Mouse (Mus musculus) hindbrain, embryonic 10.5 days (tissue): ENCODE results near the gene Ankrd39. TPM values are rescaled to one million over a fixed set of nuclear protein-coding genes. Genes with fewer than 3 reads are reported as not detected.

ENCODE experiments used
- DNase-seq: peaks from one replicate; pipeline ENCODE4 v3.0.0-alpha.2; 2017; ENCODE audit warnings: low spot score
- H3K27ac ChIP-seq: fragments of 300-500 bp; sonication (generic); 2 replicates; pipeline ENCODE4 v1.5.1; 2016; ENCODE audit warnings: mild to moderate bottlenecking, moderate library complexity
- H3K27me3 ChIP-seq: fragments of 300-500 bp; sonication (generic); 2 replicates; pipeline ENCODE4 v1.6.1; 2016; ENCODE audit warnings: mild to moderate bottlenecking; ENCODE audit not compliant: poor library complexity, insufficient read depth, severe bottlenecking
- H3K36me3 ChIP-seq: fragments of 300-500 bp; sonication (generic); 2 replicates; pipeline ENCODE4 v1.6.1; 2016; ENCODE audit warnings: mild to moderate bottlenecking, moderate library complexity
- H3K4me1 ChIP-seq: fragments of 300-500 bp; sonication (generic); replicated peaks from 2 replicates; pipeline ENCODE4 v1.6.1; 2016; ENCODE audit warnings: mild to moderate bottlenecking
- H3K4me3 ChIP-seq: fragments of 300-500 bp; sonication (generic); 2 replicates; pipeline ENCODE4 v1.5.1; 2016; ENCODE audit warnings: mild to moderate bottlenecking, moderate library complexity
- H3K9me3 ChIP-seq: fragments of 300-500 bp; sonication (generic); 2 replicates; pipeline ENCODE4 v1.6.1; 2016; ENCODE audit warnings: mild to moderate bottlenecking, moderate library complexity
- WGBS: fragments of 180-500 bp; shearing (Covaris S2); methylation state at CpG from one replicate; pipeline ENCODE4 v1.1.7; 2016; 5-methylcytosine and 5-hydroxymethylcytosine counted together
- polyA plus RNA-seq: library from polyadenylated mRNA; unstranded; fragments of >200 nt; fragmentation: Nextera tagmentation; extraction: Ambion mirVana; gene quantifications from 2 replicates; pipeline ENCODE4 v1.2.1, GENCODE M21; 2016

The Ankrd39 gene
- polyA plus RNA-seq, 1 experiment from 2014 or later, result 16.9 TPM

DNA sequence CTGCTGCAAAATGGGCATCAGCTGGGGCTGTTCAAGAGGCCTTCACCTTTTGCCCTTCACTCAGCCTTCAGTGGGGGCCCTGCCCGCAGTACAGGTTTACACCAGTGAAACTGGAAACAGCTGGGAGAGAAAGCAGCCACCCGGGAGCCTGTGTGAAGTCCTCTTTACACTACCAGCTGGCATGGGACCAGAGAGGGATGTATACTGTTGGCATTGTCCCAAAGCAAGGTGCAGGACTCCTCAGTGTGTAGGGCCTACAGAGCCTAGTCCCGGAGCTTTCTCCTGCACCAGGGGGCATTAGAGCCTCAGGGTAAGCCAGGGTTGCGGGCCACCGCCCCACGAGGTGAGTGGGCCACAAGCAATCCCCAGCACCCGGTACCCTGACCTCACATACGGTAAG, 16.8 kb downstream of the Ankrd39 start:
- DNase-seq, result no peak
- no peak overlapping the region; the same call in 1 of the 2 replicates for H3K27ac ChIP-seq

GRCm38 (mm10) chr1:36529875-36530274, 17.4 kb downstream of the Ankrd39 start:
- DNase-seq, result no peak
- Histone ChIP-seq H3K4me1 (0 out of 2 replicates have a peak, but pooled peaks cover 3% of the 10 kb centered on the region), H3K27ac (no peak overlapping the region), H3K36me3 (peaks cover 46% of the 10 kb centered on the region), H3K9me3 (no peaks in the 10 kb centered on the region), H3K4me3 (no peak overlapping the region), H3K27me3 (no peaks in the 10 kb centered on the region)
- 97% methylated on average over 4 of the region's 4 CpGs for WGBS

More for the DNA sequence above, 16.8 kb downstream of the Ankrd39 start:
- Histone ChIP-seq H3K36me3 (peaks cover 40% of the 10 kb centered on the region), H3K4me3 (no peak overlapping the region), H3K9me3 (no peaks in the 10 kb centered on the region), H3K4me1 (0 out of 2 replicates have a peak, but pooled peaks cover 3% of the 10 kb centered on the region), H3K27me3 (no peaks in the 10 kb centered on the region)
- whole genome bisulfite sequencing, result 87% methylated on average over 8 of the region's 8 CpGs

- WGBS, result 93% methylated on average over 4 of the region's 4 CpGs
- peaks cover 52% of the 10 kb centered on the region for H3K36me3 ChIP-seq
- no peak overlapping the region for H3K27ac ChIP-seq
- H3K27me3 ChIP-seq, result no peaks in the 10 kb centered on the region
- H3K4me1 ChIP-seq, result 0 out of 2 replicates have a peak, but pooled peaks cover 3% of the 10 kb centered on the region
- no peak for DNase-seq
- H3K4me3 ChIP-seq, result no peak overlapping the region
- H3K9me3 ChIP-seq, result no peaks in the 10 kb centered on the region
These were observed 18.0 kb downstream of the Ankrd39 start for GRCm38 (mm10) chr1:36529274-36529673.

DNA sequence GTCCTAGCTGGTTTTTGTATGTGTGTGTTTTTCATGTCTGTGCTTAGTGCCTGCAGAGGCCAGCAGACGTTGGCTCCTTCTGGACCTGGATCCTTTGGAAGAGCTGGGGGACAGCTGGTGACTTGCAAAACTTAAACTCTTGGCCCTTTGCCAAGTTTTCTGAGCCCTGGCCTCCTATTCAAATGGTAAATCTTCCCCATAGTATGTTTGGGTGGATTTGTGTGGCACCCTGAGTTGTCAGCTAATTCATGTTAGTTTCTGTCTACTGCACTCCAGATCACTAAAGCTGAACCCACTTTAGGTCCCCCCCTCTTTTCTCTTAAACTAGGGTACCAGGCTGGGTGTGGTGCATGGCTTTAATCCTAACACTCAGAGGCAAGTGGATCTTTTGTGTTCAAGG, 18.9 kb downstream of the Ankrd39 start:
- H3K4me3 ChIP-seq, result no peak overlapping the region
- H3K4me1 ChIP-seq, result 0 out of 2 replicates have a peak, but pooled peaks cover 2% of the 10 kb centered on the region
- DNase-seq, result no peak
- WGBS, result 67% methylated on average over 1 of the region's 1 CpGs
- H3K36me3 ChIP-seq, result peaks cover 61% of the 10 kb centered on the region
- H3K9me3 ChIP-seq, result no peaks in the 10 kb centered on the region
- no peaks in the 10 kb centered on the region for H3K27me3 ChIP-seq
- 0 out of 2 replicates have a peak overlapping the region, but pooled peaks have one; percentile 12 for H3K27ac ChIP-seq

DNA sequence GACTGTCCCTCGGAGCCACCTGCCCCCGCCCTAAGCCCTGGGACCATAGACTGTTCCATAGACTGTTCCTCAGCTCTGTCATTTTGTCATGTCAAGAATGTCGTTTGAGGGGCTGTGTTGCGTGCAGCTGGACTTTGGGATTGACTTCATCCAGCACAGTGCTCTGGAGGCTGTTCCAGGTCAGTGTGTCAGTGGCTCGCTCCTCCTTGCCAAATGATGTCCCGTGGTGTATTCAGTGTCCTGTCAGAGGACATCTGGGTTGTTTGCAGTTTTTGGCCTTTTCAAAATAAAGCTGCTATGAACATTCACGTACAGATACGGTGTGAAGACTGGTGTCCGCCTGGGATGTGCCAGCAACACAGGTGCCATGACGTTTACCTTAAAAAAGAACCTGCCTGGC, 20.3 kb downstream of the Ankrd39 start:
- H3K4me3 ChIP-seq, result no peak overlapping the region
- no peak overlapping the region for H3K27ac ChIP-seq
- no peaks in the 10 kb centered on the region for H3K9me3 ChIP-seq
- no peaks in the 10 kb centered on the region for H3K4me1 ChIP-seq
- H3K27me3 ChIP-seq, result no peaks in the 10 kb centered on the region
- DNase-seq, result no peak
- 96% methylated on average over 10 of the region's 10 CpGs for WGBS
- peaks cover 75% of the 10 kb centered on the region for H3K36me3 ChIP-seq

DNA sequence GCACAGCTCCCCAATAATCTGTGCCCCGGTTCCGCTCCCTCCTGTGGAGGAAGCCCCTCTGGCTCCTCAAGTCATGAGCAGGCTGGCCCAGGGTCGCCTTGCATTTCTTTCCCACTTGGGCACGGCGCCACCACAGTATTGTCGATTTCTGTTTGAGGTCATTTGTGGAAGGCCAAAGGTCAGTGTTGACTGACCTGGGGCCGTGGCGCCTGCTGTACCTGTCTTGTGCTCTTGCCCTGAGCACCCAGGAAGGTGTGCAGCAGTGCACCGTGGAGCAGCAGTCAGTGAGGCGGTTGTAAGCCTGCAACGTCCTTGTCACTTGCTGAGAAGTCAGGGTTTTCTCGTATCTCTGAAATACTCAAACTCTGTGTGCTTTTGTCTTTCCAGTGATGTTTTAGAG, 21.5 kb downstream of the Ankrd39 start:
- DNase-seq, result no peak
- peaks cover 75% of the 10 kb centered on the region for H3K36me3 ChIP-seq
- no peaks in the 10 kb centered on the region for H3K9me3 ChIP-seq
- no peaks in the 10 kb centered on the region for H3K4me1 ChIP-seq
- H3K27ac ChIP-seq, result no peak overlapping the region
- no peaks in the 10 kb centered on the region for H3K27me3 ChIP-seq
- no peak overlapping the region for H3K4me3 ChIP-seq
- whole genome bisulfite sequencing, result 89% methylated on average over 12 of the region's 12 CpGs

DNA sequence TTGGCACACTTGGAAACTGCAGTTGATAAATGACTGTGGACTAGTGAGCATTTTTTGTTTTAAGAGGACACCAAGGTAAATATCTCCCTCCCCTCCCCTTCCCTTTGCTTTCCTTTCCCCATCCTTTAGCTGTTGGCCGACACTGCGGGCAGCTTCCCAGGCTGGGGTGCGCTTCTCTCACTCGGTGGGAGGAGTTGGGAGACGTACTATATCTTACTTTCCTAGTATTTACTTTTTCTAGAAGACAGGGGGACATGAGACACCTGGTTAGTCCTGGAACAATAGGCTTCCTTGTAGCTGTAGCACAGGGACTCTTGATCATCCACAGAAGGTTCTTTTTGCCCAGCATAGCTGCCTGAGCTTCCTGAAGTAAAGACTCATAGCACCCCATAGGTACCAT, 23.2 kb downstream of the Ankrd39 start:
- H3K4me3 ChIP-seq, result no peak overlapping the region
- WGBS, result 93% methylated on average over 5 of the region's 5 CpGs
- H3K36me3 ChIP-seq, result peaks cover 86% of the 10 kb centered on the region
- no peaks in the 10 kb centered on the region for H3K27me3 ChIP-seq
- H3K27ac ChIP-seq, result no peak overlapping the region
- H3K4me1 ChIP-seq, result no peaks in the 10 kb centered on the region
- no peaks in the 10 kb centered on the region for H3K9me3 ChIP-seq
- no peak for DNase-seq

DNA sequence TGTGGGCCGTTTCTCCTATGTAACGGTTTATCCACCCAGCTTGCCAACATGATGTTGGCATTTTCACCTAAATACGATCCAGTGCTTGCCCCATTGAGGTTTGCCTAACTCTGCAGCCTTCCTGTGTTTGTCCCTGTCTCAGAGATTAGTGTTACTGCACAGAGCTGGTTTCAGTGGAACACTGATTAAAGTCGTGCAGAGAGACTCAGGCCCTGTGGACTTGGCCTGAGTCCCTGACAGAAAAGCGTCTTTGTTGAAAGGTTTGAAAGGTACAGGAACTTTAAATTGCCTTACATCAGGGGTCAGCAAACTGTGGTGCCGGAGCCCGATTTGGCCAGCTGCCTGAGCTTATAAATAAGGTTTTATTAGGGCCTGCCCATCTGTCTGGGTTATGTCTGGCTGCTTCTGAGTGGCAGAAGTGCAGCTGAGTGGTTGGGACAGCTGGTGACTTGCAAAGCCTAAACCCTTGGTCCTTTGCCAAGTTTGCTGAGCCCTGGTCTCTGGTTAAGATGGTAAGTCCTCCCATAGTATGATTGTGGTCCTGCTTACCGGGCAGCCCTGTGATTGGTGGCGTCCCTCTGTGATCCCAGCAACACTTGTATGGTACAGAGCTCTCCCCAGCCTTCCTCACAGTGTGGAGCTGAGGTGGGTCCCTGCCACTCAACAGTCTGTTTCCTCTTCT, 23.8 kb downstream of the Ankrd39 start:
- Histone ChIP-seq H3K27ac (no peak overlapping the region), H3K4me3 (no peak overlapping the region), H3K4me1 (no peaks in the 10 kb centered on the region), H3K27me3 (no peaks in the 10 kb centered on the region), H3K36me3 (peaks cover 89% of the 10 kb centered on the region), H3K9me3 (no peaks in the 10 kb centered on the region)
- no peak for DNase-seq
- WGBS, result 91% methylated on average over 9 of the region's 9 CpGs

GRCm38 (mm10) chr1:36522210-36522609, 25.0 kb downstream of the Ankrd39 start:
- Histone ChIP-seq H3K36me3 (peaks cover 97% of the 10 kb centered on the region), H3K9me3 (no peaks in the 10 kb centered on the region), H3K4me1 (0 out of 2 replicates have a peak, but pooled peaks cover 2% of the 10 kb centered on the region), H3K4me3 (no peak overlapping the region), H3K27ac (no peak overlapping the region), H3K27me3 (no peaks in the 10 kb centered on the region)
- no peak for DNase-seq
- whole genome bisulfite sequencing, result 95% methylated on average over 7 of the region's 7 CpGs

- 84% methylated on average over 11 of the region's 11 CpGs for WGBS
- H3K27ac ChIP-seq, result no peak overlapping the region
These were observed 27.6 kb downstream of the Ankrd39 start for GRCm38 (mm10) chr1:36519626-36520025.

GRCm38 (mm10) chr1:36518259-36518658, 29.0 kb downstream of the Ankrd39 start:
- WGBS, result 87% methylated on average over 3 of the region's 3 CpGs

More at GRCm38 (mm10) chr1:36519626-36520025, 27.6 kb downstream of the Ankrd39 start:
- no peak for DNase-seq
- peaks cover 15% of the 10 kb centered on the region for H3K4me1 ChIP-seq
- no peaks in the 10 kb centered on the region for H3K9me3 ChIP-seq
- peaks cover 95% of the 10 kb centered on the region for H3K36me3 ChIP-seq
- no peak overlapping the region for H3K4me3 ChIP-seq
- H3K27me3 ChIP-seq, result no peaks in the 10 kb centered on the region

GRCm38 (mm10) chr1:36513718-36514117, 33.5 kb downstream of the Ankrd39 start:
- DNase-seq, result peak; percentile 27
- Histone ChIP-seq H3K4me1 (peaks cover 34% of the 10 kb centered on the region), H3K27ac (no peak overlapping the region), H3K9me3 (no peaks in the 10 kb centered on the region), H3K36me3 (peaks cover 44% of the 10 kb centered on the region), H3K4me3 (peak overlapping the region; percentile 94), H3K27me3 (no peaks in the 10 kb centered on the region)
- whole genome bisulfite sequencing, result 35% methylated on average over 2 of the region's 2 CpGs

More at GRCm38 (mm10) chr1:36518259-36518658, 29.0 kb downstream of the Ankrd39 start:
- Histone ChIP-seq H3K4me3 (no peak overlapping the region), H3K36me3 (peaks cover 88% of the 10 kb centered on the region), H3K4me1 (peaks cover 28% of the 10 kb centered on the region), H3K27me3 (no peaks in the 10 kb centered on the region), H3K9me3 (no peaks in the 10 kb centered on the region), H3K27ac (no peak overlapping the region)
- DNase-seq, result no peak

DNA sequence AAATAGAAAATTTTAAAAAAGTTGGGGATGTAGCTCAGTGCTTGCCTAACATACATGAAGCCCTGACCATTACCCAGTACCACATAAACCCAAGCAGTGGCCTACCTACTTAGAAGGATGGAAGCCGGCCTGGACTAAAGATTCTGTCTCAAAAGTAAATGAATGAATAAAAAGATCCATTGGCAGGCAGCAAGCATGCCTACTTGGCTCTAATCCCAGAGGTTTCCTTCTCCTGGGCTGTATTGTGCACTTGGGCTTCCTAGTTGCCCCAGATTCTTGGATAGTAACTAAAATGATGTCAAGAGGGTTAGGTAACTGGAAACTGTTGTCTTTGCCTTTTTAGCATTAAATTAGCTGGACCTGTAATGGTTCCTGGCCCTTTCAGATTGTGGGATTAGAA, 33.9 kb downstream of the Ankrd39 start:
- Histone ChIP-seq H3K4me1 (peaks cover 33% of the 10 kb centered on the region), H3K27me3 (no peaks in the 10 kb centered on the region), H3K4me3 (peak overlapping the region; percentile 94), H3K9me3 (no peaks in the 10 kb centered on the region), H3K27ac (peak overlapping the region; percentile 96; the same call in 1 of the 2 replicates), H3K36me3 (peaks cover 40% of the 10 kb centered on the region)
- DNase-seq, result no peak
- 10% methylated on average over 1 of the region's 1 CpGs for WGBS
